Mouse (Mus musculus) heart, adult 2 months (tissue): ENCODE measurements around the gene Hps6.

Experiments
- CTCF ChIP-seq: fragments of 200-600 bp; IDR thresholded peaks from 2 replicates; pipeline ENCODE4 v1.8.1; 2022; ENCODE audit warnings: antibody characterized with exemption, mild to moderate bottlenecking, moderate library complexity
- EP300 ChIP-seq: fragments of 200-500 bp; IDR thresholded peaks from 2 replicates; pipeline ENCODE4 v1.6.1; 2011; ENCODE audit warnings: low read depth, low read length, control low read depth; ENCODE audit not compliant: insufficient read depth
- POLR2A ChIP-seq: fragments of 200-500 bp; IDR thresholded peaks from 2 replicates; pipeline ENCODE4 v1.6.1; 2011; ENCODE audit warnings: mild to moderate bottlenecking, low read depth, low read length, control low read depth; ENCODE audit not compliant: insufficient read depth

DNA sequence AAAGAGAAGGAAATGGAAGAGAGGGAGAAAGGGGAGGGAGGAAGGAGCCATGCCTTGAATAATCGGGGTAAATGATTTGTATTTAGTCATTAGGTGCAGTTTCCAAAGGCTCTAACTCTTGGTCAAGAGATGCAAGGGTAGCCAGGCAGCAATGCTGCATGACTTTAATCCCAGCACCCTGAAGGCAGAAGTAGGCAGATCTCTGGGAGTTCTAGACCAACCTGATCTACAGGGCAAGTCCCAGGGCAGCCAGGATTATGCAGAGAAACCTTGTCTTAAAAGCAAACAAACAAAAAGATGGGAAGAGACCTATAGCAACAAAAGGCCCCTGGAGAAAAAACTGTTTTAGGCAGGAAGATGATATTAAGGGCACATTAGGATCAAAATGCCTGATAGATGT is 3.9 kb upstream of the Hps6 start:
- TF ChIP-seq CTCF = no peak
- TF ChIP-seq POLR2A = no peak
- no peak for TF ChIP-seq EP300
